Mouse (Mus musculus) spleen, postnatal 10 days (tissue): ENCODE measurements around the gene B3gnt8.

Experiments
- DNase-seq, 2 experiments: peaks; one replicate each; pipeline ENCODE4 v3.0.0; 2021 to 2022; ENCODE audit warnings: low spot score in 2 of 2

The B3gnt8 gene

GRCm38 (mm10) chr7:25626509-25627430, at the start of gene B3gnt8:
B3gnt8 (plus strand) TSS chr7:25626654.
- peak in 1 of 2 experiments; percentile 56 for DNase-seq

- peak in 1 of 2 experiments; percentile 73 for DNase-seq
Measured at GRCm38 (mm10) chr7:25576793-25577437, 49.5 kb upstream of the B3gnt8 start.

GRCm38 (mm10) chr7:25579441-25579840, 47.0 kb upstream of the B3gnt8 start:
- no peak for DNase-seq

- no peak for DNase-seq
Measured at GRCm38 (mm10) chr7:25582301-25582810, 44.1 kb upstream of the B3gnt8 start.

GRCm38 (mm10) chr7:25584651-25585050, 41.8 kb upstream of the B3gnt8 start:
- no peak for DNase-seq

- DNase-seq, result no peak
Measured at GRCm38 (mm10) chr7:25585351-25586204, 40.9 kb upstream of the B3gnt8 start.

GRCm38 (mm10) chr7:25591226-25591625, 35.2 kb upstream of the B3gnt8 start:
- no peak for DNase-seq

GRCm38 (mm10) chr7:25593859-25594258, 32.6 kb upstream of the B3gnt8 start:
- no peak for DNase-seq

GRCm38 (mm10) chr7:25599663-25600062, 26.8 kb upstream of the B3gnt8 start:
- peak; percentile 70 to 83 for DNase-seq

- peak in 1 of 2 experiments; percentile 11 for DNase-seq
Measured at GRCm38 (mm10) chr7:25600666-25601065, 25.8 kb upstream of the B3gnt8 start.

GRCm38 (mm10) chr7:25601346-25601745, 25.1 kb upstream of the B3gnt8 start:
- DNase-seq, result peak in 1 of 2 experiments; percentile 9

GRCm38 (mm10) chr7:25606625-25607063, 19.8 kb upstream of the B3gnt8 start:
- peak in 1 of 2 experiments; percentile 21 for DNase-seq

- DNase-seq, result peak in 1 of 2 experiments; percentile 13
Measured at GRCm38 (mm10) chr7:25607196-25607595, 19.3 kb upstream of the B3gnt8 start.

- DNase-seq, result peak in 1 of 2 experiments; percentile 11
Measured at GRCm38 (mm10) chr7:25610056-25610455, 16.4 kb upstream of the B3gnt8 start.

GRCm38 (mm10) chr7:25611501-25611900, 15.0 kb upstream of the B3gnt8 start:
- DNase-seq, result no peak

GRCm38 (mm10) chr7:25614086-25614485, 12.4 kb upstream of the B3gnt8 start:
- DNase-seq, result peak in 1 of 2 experiments; percentile 8

GRCm38 (mm10) chr7:25614831-25615705, 11.4 kb upstream of the B3gnt8 start:
- peak in 1 of 2 experiments; percentile 12 for DNase-seq

GRCm38 (mm10) chr7:25615706-25616011, 10.8 kb upstream of the B3gnt8 start, which contains the start of gene Erich4:
Erich4 (minus strand) TSS chr7:25615892.
- peak in 1 of 2 experiments; percentile 9 for DNase-seq

GRCm38 (mm10) chr7:25617376-25618160, 8.9 kb upstream of the B3gnt8 start:
- peak in 1 of 2 experiments; percentile 9 for DNase-seq
